Mouse (Mus musculus) liver, postnatal 0 days (tissue): ENCODE results near the gene Cphx1.
"Not testable (repeated sequence)": the region's sequence is repeated elsewhere in the genome, so short reads cannot be mapped to it uniquely, and the experiment has no call there.

Source experiments
- CTCF ChIP-seq: sonication (generic); IDR thresholded peaks from 2 replicates; pipeline ENCODE4 v1.5.1; 2016; ENCODE audit warnings: antibody characterized with exemption, low read depth
- EP300 ChIP-seq: IDR thresholded peaks from 2 replicates; pipeline ENCODE4 v1.6.1; 2016; ENCODE audit warnings: antibody characterized with exemption, low read depth, mild to moderate bottlenecking

- TF ChIP-seq CTCF, EP300: not testable (repeated sequence)
Measured at GRCm38 (mm10) chr14:25926814-25927561, 11.1 kb upstream of the Cphx1 start.
